Mouse (Mus musculus): ENCODE results near the gene Rnf26.

The Rnf26 gene

GRCm38 (mm10) chr9:44047571-44048490 lies 65.5 kb downstream of the Rnf26 start:
- in situ Hi-C loops (cut with MboI, MseI) = loop anchor here (5.0 kb wide), 1 partner anchor 56 kb away; no protein-coding TSS in a partner anchor

- in situ Hi-C loops (cut with MboI, MseI) = loop anchor here (5.0 kb wide), 1 partner anchor 55 kb away; no protein-coding TSS in a partner anchor
Measured at GRCm38 (mm10) chr9:44047071-44047470, 66.2 kb downstream of the Rnf26 start.

- in situ Hi-C loops (cut with MboI, MseI) = loop anchor here (5.0 kb wide), 1 partner anchor 54 kb away; no protein-coding TSS in a partner anchor
Measured at GRCm38 (mm10) chr9:44046426-44046825, 66.9 kb downstream of the Rnf26 start.

GRCm38 (mm10) chr9:44045884-44046272 lies 67.4 kb downstream of the Rnf26 start:
- in situ Hi-C loops (cut with MboI, MseI) = loop anchor here (5.0 kb wide), 1 partner anchor 54 kb away; no protein-coding TSS in a partner anchor

Measured in T-helper 1 cell (primary cell).